Mouse (Mus musculus) layer of hippocampus, adult 2 months (tissue): Measurements from ENCODE around the gene Eif4g3. TPM values are rescaled to one million over a fixed set of nuclear protein-coding genes. Genes with fewer than 3 reads are reported as not detected.
A peak's percentile ranks its signal among the peaks of the same experiment; 100 is the strongest.

Experiments used
- DNase-seq, 2 experiments: peaks; one replicate each; pipeline ENCODE4 v3.0.0; 2022; ENCODE audit warnings: low spot score in 2 of 2
- H3K27ac ChIP-seq: fragments of 200-600 bp; 2 replicates; pipeline ENCODE4 v1.8.1; 2022
- H3K4me3 ChIP-seq: fragments of 200-600 bp; 2 replicates; pipeline ENCODE4 v1.8.1; 2022; ENCODE audit warnings: mild to moderate bottlenecking
- CTCF ChIP-seq: fragments of 200-600 bp; conservative IDR thresholded peaks from 2 replicates; pipeline ENCODE4 v1.8.1; 2022; ENCODE audit warnings: antibody characterized with exemption, mild to moderate bottlenecking, moderate library complexity
- total RNA-seq, 2 experiments: library from RNA; stranded (reverse); gene quantifications; 2 replicates each; pipeline ENCODE4 v1.2.3; 2021

Gene Eif4g3
- total RNA-seq, 2 experiments from 2014 or later, result 158 TPM

GRCm38 (mm10) chr4:137994562-137995336 lies 1.9 kb downstream of the Eif4g3 start:
- DNase-seq, result no peak
- H3K4me3 ChIP-seq, result peak overlapping the region; percentile 76
- no peak for TF ChIP-seq CTCF
- peak overlapping the region; percentile 98 for H3K27ac ChIP-seq

DNA sequence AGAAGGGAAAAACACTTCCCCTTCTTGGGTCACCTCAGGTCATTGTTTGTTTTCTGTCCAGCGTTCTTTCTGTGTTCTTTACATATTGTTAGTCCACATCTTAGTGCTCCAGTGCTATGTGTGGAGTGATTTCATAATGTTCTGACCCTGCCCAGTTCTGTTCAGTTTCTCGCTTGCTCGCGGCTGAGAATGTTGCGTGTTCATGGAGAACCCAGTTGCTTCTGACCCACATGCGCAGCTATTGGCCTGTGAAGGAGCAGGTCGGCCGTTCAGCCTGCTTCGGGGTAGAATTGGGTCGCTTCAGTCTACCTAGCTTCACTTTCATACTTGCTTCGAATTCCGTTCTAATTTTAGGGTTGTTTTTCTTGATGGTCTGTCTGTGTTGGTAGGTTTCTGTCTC lies 2.6 kb downstream of the Eif4g3 start:
- H3K27ac ChIP-seq, result peak overlapping the region; percentile 68; the same call in 1 of the 2 replicates
- no peak for DNase-seq
- H3K4me3 ChIP-seq, result peak overlapping the region; percentile 76
- no peak for TF ChIP-seq CTCF

DNA sequence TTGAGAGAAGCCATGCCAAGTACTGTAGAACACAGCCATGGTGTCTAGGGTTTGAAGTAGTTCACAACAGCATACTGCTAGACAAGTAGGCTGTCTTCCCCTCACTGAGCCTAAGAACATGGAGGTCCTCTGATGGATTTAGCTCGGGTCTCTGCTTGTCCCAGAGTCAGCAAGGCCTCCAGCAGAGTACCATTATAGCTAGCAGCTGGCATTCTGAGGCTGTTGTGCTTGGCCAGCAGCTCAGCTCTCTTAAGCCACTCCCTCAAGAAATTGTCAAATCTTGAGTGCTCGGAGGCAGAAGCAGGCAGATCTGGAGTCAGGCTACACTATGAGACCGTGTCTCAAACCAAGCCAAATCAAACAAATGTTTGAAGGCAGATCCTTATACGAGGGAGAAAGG lies 5.4 kb downstream of the Eif4g3 start:
- H3K27ac ChIP-seq, result no peak overlapping the region
- TF ChIP-seq CTCF, result no peak
- H3K4me3 ChIP-seq, result no peak overlapping the region

DNA sequence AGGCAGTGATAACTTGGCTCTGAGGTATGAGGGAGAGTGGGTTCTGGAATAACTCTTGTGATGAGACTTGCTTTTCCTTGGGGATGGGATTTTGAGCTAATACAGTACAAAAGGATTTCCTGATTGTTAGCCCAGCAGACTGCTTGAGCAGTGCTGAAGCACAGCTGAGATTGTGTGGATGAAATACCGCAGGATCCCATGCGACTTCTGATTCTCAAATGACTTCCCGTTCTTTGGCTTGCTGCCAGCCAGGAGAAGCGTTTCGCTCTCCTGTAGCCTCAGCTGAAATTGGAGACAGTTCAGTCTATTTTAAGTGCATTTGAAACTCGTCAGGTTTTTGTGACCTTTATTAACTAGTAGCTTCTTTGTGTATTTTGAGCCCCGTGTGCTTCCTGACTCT lies 7.9 kb downstream of the Eif4g3 start:
- no peak overlapping the region for H3K4me3 ChIP-seq
- DNase-seq, result no peak
- no peak overlapping the region for H3K27ac ChIP-seq
- no peak for TF ChIP-seq CTCF

More for the DNA sequence above, 5.4 kb downstream of the Eif4g3 start:
- no peak for DNase-seq

DNA sequence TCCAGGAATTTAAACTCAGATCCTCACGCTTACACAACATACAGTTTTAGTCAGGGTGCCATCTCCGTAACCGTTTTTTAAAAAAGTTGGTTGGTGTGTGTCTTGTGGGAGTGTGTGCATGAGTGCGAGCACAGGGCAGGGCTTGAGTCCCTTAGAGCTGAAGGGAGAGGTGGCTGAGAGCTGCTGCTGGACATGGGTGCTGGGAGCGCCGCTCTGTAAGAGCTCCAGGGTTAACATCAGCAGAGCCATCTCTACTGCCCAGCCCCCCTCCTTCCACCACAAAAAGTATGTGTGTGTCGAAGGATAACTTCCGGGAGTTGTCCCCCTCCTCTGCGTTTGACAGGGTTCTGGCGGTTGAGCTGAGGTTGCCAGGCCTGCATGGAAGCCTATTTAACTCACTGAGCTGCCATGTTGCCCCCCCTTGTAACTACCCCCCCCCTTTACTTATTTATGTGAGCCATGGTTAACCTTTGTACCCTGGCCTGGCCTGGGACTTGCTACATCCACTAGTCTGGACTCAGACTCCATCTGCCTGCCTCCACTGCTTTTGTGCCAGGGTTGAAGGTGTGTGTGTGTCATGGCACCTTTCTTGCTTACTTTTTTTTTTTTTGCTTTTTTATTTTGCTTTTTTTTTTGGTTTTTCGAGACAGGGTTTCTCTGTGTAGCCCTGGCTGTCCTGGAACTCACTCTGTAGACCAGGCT lies 11.2 kb downstream of the Eif4g3 start:
- no peak for DNase-seq
- Histone ChIP-seq H3K27ac (no peak overlapping the region), H3K4me3 (no peak overlapping the region)
- TF ChIP-seq CTCF, result no peak

DNA sequence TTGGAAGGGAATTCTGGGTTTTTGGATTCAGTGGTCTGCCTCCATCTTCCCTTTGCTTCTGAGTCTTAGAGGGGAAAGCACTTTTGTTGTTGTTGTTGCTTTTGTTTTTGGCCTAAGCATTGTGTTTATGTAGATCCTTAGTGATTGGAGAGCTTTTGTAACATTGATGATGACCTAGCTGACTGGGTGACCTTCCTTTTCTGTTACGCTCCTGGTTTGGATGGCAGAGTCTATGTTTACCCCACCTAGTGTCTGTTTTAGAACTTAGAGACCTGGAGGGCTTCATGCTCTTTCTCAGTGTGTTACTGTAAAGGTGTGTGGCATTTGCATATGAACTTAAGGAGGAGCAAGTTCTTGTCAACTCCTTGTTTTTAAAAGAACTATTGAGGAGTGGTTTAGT lies 13.0 kb downstream of the Eif4g3 start:
- TF ChIP-seq CTCF, result no peak
- no peak for DNase-seq
- H3K27ac ChIP-seq, result no peak overlapping the region
- H3K4me3 ChIP-seq, result no peak overlapping the region

- no peak overlapping the region for H3K27ac ChIP-seq
- H3K4me3 ChIP-seq, result no peak overlapping the region
- no peak for TF ChIP-seq CTCF
- DNase-seq, result no peak
Measured at GRCm38 (mm10) chr4:138006951-138007613, 14.3 kb downstream of the Eif4g3 start.

DNA sequence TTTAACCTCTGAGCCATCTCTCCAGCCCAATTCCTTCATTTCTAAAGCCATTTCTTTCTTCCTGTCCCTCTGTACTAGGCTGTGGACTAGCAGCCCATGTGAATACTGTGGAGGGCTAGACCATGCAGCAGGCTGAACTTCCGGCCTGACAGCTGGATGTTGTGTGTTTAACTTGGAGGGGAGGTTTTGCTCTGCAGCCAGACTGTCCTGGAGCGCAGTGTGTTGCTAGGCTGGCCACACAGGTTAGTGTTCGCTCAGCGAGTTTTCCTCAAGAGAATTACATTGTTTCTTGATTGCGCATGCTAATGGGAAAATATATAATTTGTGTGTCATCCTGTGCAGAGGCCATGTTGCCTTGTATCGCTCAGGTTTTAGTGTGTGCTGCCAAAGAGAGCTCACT lies 15.8 kb downstream of the Eif4g3 start:
- no peak overlapping the region for H3K4me3 ChIP-seq
- H3K27ac ChIP-seq, result no peak overlapping the region
- no peak for DNase-seq
- no peak for TF ChIP-seq CTCF

GRCm38 (mm10) chr4:138009786-138010502 lies 17.1 kb downstream of the Eif4g3 start:
- H3K27ac ChIP-seq, result no peak overlapping the region
- no peak overlapping the region for H3K4me3 ChIP-seq
- no peak for TF ChIP-seq CTCF
- no peak for DNase-seq

DNA sequence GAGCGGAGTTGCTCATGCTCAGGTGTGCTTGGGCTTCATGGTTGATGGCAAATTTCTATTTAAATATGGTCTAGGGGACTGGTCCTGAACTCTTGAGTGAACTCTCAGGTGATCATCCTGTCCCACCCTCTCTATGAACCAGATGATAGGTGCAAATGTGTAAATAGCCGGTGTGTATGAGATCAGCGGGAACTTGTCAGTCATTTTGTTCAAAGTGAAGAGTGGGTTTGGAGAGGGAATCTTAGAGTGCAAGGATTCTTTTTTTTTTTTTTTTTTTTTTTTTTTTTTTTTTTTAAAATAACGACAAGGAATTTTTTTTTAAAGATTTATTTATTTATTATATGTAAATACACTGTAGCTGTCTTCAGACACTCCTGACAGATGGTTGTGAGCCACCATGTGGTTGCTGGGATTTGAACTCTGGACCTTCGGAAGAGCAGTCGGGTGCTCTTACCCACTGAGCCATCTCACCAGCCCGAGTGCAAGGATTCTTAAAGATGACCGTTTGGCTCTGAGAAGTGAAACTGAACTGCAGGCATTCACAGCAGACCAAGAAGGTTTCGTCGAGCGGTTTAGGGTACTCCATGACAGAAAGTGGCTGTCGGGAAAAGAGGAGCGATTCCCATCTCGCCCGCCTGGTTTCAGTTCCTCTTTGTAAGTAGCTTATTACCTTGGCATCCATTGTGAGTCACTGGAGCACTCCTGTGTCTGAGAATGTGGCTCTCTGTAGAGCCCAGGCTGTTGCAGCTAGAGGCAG lies 21.1 kb downstream of the Eif4g3 start:
- Histone ChIP-seq H3K27ac (no peak overlapping the region), H3K4me3 (no peak overlapping the region)
- TF ChIP-seq CTCF, result no peak
- no peak for DNase-seq

DNA sequence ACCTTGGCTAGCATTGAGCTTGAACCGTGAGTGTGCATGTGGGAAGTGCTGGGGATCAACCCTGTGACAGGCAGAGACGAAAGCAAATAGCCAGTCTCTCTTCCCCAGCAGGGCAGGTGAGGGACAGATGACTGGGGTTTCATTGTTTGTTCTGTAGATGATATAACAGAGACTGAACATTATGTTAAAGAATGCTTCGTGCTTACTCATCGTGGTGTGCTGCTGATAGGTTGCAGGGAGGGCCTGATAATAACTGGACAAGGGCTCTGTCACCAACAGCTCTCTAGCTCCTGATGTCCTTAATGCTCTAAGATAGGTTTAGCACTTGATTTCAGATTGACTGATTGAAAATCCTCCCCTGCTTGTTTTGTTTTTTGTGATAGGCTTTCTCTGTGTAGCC lies 23.1 kb downstream of the Eif4g3 start:
- no peak for DNase-seq
- Histone ChIP-seq H3K27ac (no peak overlapping the region), H3K4me3 (no peak overlapping the region)
- no peak for TF ChIP-seq CTCF

- Histone ChIP-seq H3K27ac (peak overlapping the region; percentile 61; the same call in 1 of the 2 replicates), H3K4me3 (no peak overlapping the region)
- DNase-seq, result no peak
- TF ChIP-seq CTCF, result no peak
Measured at GRCm38 (mm10) chr4:138017085-138017637, 24.3 kb downstream of the Eif4g3 start.
